Mouse (Mus musculus): ENCODE measurements around the gene Serpinb9b. TPM values are rescaled to one million over a fixed set of nuclear protein-coding genes. Genes with fewer than 3 reads are reported as not detected.

Gene Serpinb9b
- total RNA-seq, 2 experiments from 2014 or later: 0.16 TPM; not detected in 1

- no peak for DNase-seq
- intact Hi-C loops (cut with DNase I): no loop called here
Measured at GRCm38 (mm10) chr13:33091306-33091705, 64.1 kb downstream of the Serpinb9b start.

Other genes starting within 250 kb of the Serpinb9b start
- gene Mylk4, start 243.5 kb upstream of the Serpinb9b start, total RNA-seq (2021): under 1 TPM; 0.44 to 0.66 TPM
- 10 to 100 TPM; 55.5 to 58.4 TPM for gene Wrnip1, start 225.4 kb upstream of the Serpinb9b start, total RNA-seq (2021)
- gene D930007J09Rik, start 224.6 kb upstream of the Serpinb9b start, total RNA-seq (2021): 1 to 10 TPM in 1 of 2 experiments, not detected in 1; 1.6 TPM
- 1 to 10 TPM; 1.7 to 3.9 TPM for gene Serpinb1a, start 176.2 kb upstream of the Serpinb9b start, total RNA-seq (2021)
- not detected for gene Serpinb1c, start 129.2 kb upstream of the Serpinb9b start, total RNA-seq (2021)
- gene Serpinb6b, start 62.2 kb upstream of the Serpinb9b start, total RNA-seq (2021): 1 to 10 TPM; 1.7 to 2.3 TPM
- 1 to 10 TPM; 1.8 to 1.9 TPM for gene Serpinb9, start 24.2 kb upstream of the Serpinb9b start, total RNA-seq (2021)
- under 1 TPM; 0.34 to 0.52 TPM for gene Serpinb1b, start 51.2 kb downstream of the Serpinb9b start, total RNA-seq (2021)
- gene Serpinb9c, start 132.3 kb downstream of the Serpinb9b start, total RNA-seq (2021): not detected
- not detected for gene Serpinb9d, start 165.5 kb downstream of the Serpinb9b start, total RNA-seq (2021)
- not detected for gene Serpinb9e, start 222.2 kb downstream of the Serpinb9b start, total RNA-seq (2021)

All from left cerebral cortex, postnatal 4 days (tissue).